Mouse (Mus musculus): ENCODE measurements around the gene Tuba4a. TPM values are rescaled to one million over a fixed set of nuclear protein-coding genes. Genes with fewer than 3 reads are reported as not detected.

Tuba4a gene
- polyA plus RNA-seq, 1 experiment from 2014 or later, result 11.9 TPM

- ATAC-seq (ENCODE audit: low FRiP score, low read depth), result peak; percentile 98
- Histone ChIP-seq H3K4me3 (peak within 1 kb of the TSS; percentile 72), H3K4me2 (replicated peaks) (peak within 1 kb of the TSS; percentile 71), H3K27ac (peak within 1 kb of the TSS; percentile 86), H3K9me3 (no peaks in the 10 kb centered on the region), H3K4me1 (peaks cover 13% of the 10 kb centered on the region), H3K9ac (peak within 1 kb of the TSS; percentile 70), H3K27me3 (replicated peaks) (no peaks in the 10 kb centered on the region), H3K36me3 (peaks cover 36% of the 10 kb centered on the region)
- WGBS, result 1% methylated on average over 59 of the region's 59 CpGs
Observed at GRCm38 (mm10) chr1:75168472-75169464, 50.9 kb downstream of the Tuba4a start, which contains the start of gene Zfand2b. Gene Zfand2b, plus strand, starts transcription at chr1:75168646.

DNA sequence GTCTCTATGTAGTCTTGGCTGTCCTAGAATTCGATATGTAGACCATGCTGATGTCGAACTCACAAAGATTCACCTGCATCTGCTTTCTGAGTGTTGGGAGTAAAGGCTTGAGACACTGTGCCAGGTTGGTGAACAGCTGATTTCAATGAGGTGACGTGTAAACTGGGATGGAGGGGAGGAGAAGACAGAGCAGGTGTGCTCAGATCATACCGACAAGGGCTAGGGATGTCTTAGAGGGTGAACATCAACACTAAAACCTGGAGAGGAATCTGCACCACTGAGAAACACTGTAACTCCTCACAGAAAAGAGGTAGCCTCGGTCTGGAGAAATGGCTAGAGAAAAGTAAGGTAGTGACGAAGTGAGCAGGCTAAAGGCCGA, 51.6 kb downstream of the Tuba4a start:
- peak overlapping the region; percentile 72 for H3K4me3 ChIP-seq
- 11% methylated on average over 7 of the region's 7 CpGs for WGBS
- no peaks in the 10 kb centered on the region for H3K27me3 ChIP-seq (replicated peaks)
- ATAC-seq (ENCODE audit: low FRiP score, low read depth), result peak; percentile 2; the same call in 1 of the 2 replicates
- peak overlapping the region; percentile 71 for H3K4me2 ChIP-seq (replicated peaks)
- peak overlapping the region; percentile 40; the same call in 1 of the 2 replicates for H3K9ac ChIP-seq
- H3K9me3 ChIP-seq, result no peaks in the 10 kb centered on the region
- peaks cover 13% of the 10 kb centered on the region for H3K4me1 ChIP-seq
- H3K36me3 ChIP-seq, result peaks cover 29% of the 10 kb centered on the region
- no peak overlapping the region for H3K27ac ChIP-seq

Small RNAs within 50 kb of the gene (microRNA-seq; reads per million reads assigned to microRNA genes)
- gene Gm27943, result not detected

Other genes starting within 250 kb of the Tuba4a start
- 10.7 and 11.5 TPM in 2 replicates for gene Nhej1, start 94.7 kb downstream of the Tuba4a start, polyA plus RNA-seq (2016; fragmentation: Nextera tagmentation; extraction: Ambion mirVana)
- not detected in 2 replicates for gene Slc23a3, start 86.0 kb downstream of the Tuba4a start, polyA plus RNA-seq (2016; fragmentation: Nextera tagmentation; extraction: Ambion mirVana)
- 70.0 and 72.3 TPM in 2 replicates for gene Cnppd1, start 77.2 kb downstream of the Tuba4a start, polyA plus RNA-seq (2016; fragmentation: Nextera tagmentation; extraction: Ambion mirVana)
- 94.5 and 96.0 TPM in 2 replicates for gene Retreg2, start 77.1 kb downstream of the Tuba4a start, polyA plus RNA-seq (2016; fragmentation: Nextera tagmentation; extraction: Ambion mirVana)
- 37.8 and 38.5 TPM in 2 replicates for gene Zfand2b, start 51.2 kb downstream of the Tuba4a start, polyA plus RNA-seq (2016; fragmentation: Nextera tagmentation; extraction: Ambion mirVana)
- gene Abcb6, start 39.5 kb downstream of the Tuba4a start, polyA plus RNA-seq (2016; fragmentation: Nextera tagmentation; extraction: Ambion mirVana), result 37.8 and 39.1 TPM in 2 replicates
- gene Ankzf1, start 27.7 kb downstream of the Tuba4a start, polyA plus RNA-seq (2016; fragmentation: Nextera tagmentation; extraction: Ambion mirVana), result 22.2 and 25.2 TPM in 2 replicates
- gene Atg9a, start 27.7 kb downstream of the Tuba4a start, polyA plus RNA-seq (2016; fragmentation: Nextera tagmentation; extraction: Ambion mirVana), result 41.0 and 41.5 TPM in 2 replicates
- gene Glb1l, start 9.1 kb downstream of the Tuba4a start, polyA plus RNA-seq (2016; fragmentation: Nextera tagmentation; extraction: Ambion mirVana), result 17.0 and 18.2 TPM in 2 replicates
- 136 and 143 TPM in 2 replicates for gene Stk16, start 9.0 kb downstream of the Tuba4a start, polyA plus RNA-seq (2016; fragmentation: Nextera tagmentation; extraction: Ambion mirVana)
- not detected in 2 replicates for gene A630095N17Rik, start 12.2 kb upstream of the Tuba4a start, polyA plus RNA-seq (2016; fragmentation: Nextera tagmentation; extraction: Ambion mirVana)
- 49.6 and 54.9 TPM in 2 replicates for gene Dnajb2, start 16.5 kb upstream of the Tuba4a start, polyA plus RNA-seq (2016; fragmentation: Nextera tagmentation; extraction: Ambion mirVana)
- 13.8 and 15.0 TPM in 2 replicates for gene Ptprn, start 44.6 kb upstream of the Tuba4a start, polyA plus RNA-seq (2016; fragmentation: Nextera tagmentation; extraction: Ambion mirVana)
- gene Resp18, start 58.5 kb upstream of the Tuba4a start, polyA plus RNA-seq (2016; fragmentation: Nextera tagmentation; extraction: Ambion mirVana), result 61.9 and 69.5 TPM in 2 replicates
- gene Dnpep, start 98.1 kb upstream of the Tuba4a start, polyA plus RNA-seq (2016; fragmentation: Nextera tagmentation; extraction: Ambion mirVana), result 193 and 201 TPM in 2 replicates
- 9.3 and 12.7 TPM in 2 replicates for gene Des, start 140.5 kb upstream of the Tuba4a start, polyA plus RNA-seq (2016; fragmentation: Nextera tagmentation; extraction: Ambion mirVana)
- gene Speg, start 155.4 kb upstream of the Tuba4a start, polyA plus RNA-seq (2016; fragmentation: Nextera tagmentation; extraction: Ambion mirVana), result 15.8 and 17.1 TPM in 2 replicates
- gene Gmppa, start 216.1 kb upstream of the Tuba4a start, polyA plus RNA-seq (2016; fragmentation: Nextera tagmentation; extraction: Ambion mirVana), result 69.9 and 83.5 TPM in 2 replicates
- 22.1 and 24.3 TPM in 2 replicates for gene Asic4, start 230.6 kb upstream of the Tuba4a start, polyA plus RNA-seq (2016; fragmentation: Nextera tagmentation; extraction: Ambion mirVana)